12 mouse cellular contexts compared by ENCODE assay signal in the genomic region with DNA sequence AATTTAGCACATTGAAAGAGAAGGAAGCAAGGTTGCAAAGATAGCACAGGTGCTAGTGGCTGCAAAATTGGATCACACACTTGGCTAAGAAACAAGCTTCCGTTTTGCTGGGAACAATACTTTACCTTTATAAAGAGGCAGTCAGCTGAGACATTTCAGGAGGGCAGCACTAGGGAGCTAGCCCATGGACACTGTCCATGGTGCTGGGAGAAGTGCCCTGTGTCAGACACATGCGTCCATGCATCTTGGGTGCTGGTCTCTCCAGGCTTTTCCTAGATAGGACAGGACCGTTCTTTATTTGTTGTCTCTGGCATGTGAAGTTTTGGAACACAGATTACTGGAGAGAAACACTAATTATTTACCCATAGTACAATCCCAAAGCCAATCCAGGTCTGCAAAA.
A peak's percentile ranks its signal among the peaks of the same experiment; 100 is the strongest.
DNase-seq lines count a peak whose midpoint lies in the region; ATAC-seq and TF ChIP-seq lines count a peak whose summit lies in the region.
"Had no signal": no experiment of that assay in that cellular context is flagged by ENCODE, and none has a peak within 500 bp of the region (broad histone marks: within the 10 kb centered on the region; RNA-seq: fewer than 3 reads in every experiment).

No protein-coding gene starts in this region.

- no peak overlapping the region for H3K4me3 ChIP-seq in heart, embryonic 12.5 days
- H3K4me3 ChIP-seq in MEL (ENCODE audit: control insufficient read depth in 1 of 2, insufficient read depth in 1 of 2, low read depth in 2 of 2, low read length in 2 of 2): no peak overlapping the region
- H3K4me3 ChIP-seq: embryonic facial prominence, embryonic 12.5 days; midbrain, embryonic 10.5 days; neural tube, embryonic 12.5 days had no signal

- H3K4me2 ChIP-seq in heart, embryonic 12.5 days: no peak overlapping the region
- H3K4me2 ChIP-seq: embryonic facial prominence, embryonic 12.5 days; neural tube, embryonic 12.5 days had no signal

- TF ChIP-seq RAD21 in MEL (IDR thresholded peaks at IDR 0.05; ENCODE audit: low read depth, low read length): no peak

- no peak for ATAC-seq in heart, embryonic 12.5 days (ENCODE audit: insufficient number of reproducible peaks, low FRiP score)
- ATAC-seq: liver, postnatal 0 days had no signal

- H3K9ac ChIP-seq in heart, embryonic 12.5 days: no peak overlapping the region
- no peak overlapping the region for H3K9ac ChIP-seq in MEL (ENCODE audit: control insufficient read depth, low read depth, low read length, poor library complexity, severe bottlenecking)
- H3K9ac ChIP-seq: embryonic facial prominence, embryonic 12.5 days; liver, postnatal 0 days; neural tube, embryonic 12.5 days had no signal

- intact Hi-C loops in heart, postnatal 10 days (cut with DNase I): no loop called here
- intact Hi-C loops in left cerebral cortex, postnatal 25 days (cut with DNase I): no loop called here

- no peak for TF ChIP-seq EP300 in MEL (IDR thresholded peaks at IDR 0.05; ENCODE audit: low read depth in 1 of 2, low read length in 2 of 2)

- no peak overlapping the region for H3K27ac ChIP-seq in heart, embryonic 12.5 days (ENCODE audit: poor library complexity, severe bottlenecking)
- no peak overlapping the region for H3K27ac ChIP-seq in MEL (ENCODE audit: control insufficient read depth, low read depth, low read length)
- H3K27ac ChIP-seq: embryonic facial prominence, embryonic 12.5 days; midbrain, embryonic 10.5 days; neural tube, embryonic 12.5 days had no signal

- H3K9me3 ChIP-seq in heart, embryonic 12.5 days (replicated peaks): no peaks in the 10 kb centered on the region
- H3K9me3 ChIP-seq in MEL (replicated peaks; ENCODE audit: insufficient read depth, low read length): no peaks in the 10 kb centered on the region
- H3K9me3 ChIP-seq: embryonic facial prominence, embryonic 12.5 days; midbrain, embryonic 10.5 days; neural tube, embryonic 12.5 days had no signal

- DNase-seq in heart, postnatal 10 days: peak; percentile 17 to 30
- DNase-seq in ES-CJ7 (ENCODE audit: low read depth, low spot score) (peak; percentile 13), MEL (ENCODE audit: low read depth, low spot score) (peak; percentile 58)
- DNase-seq in forelimb bud, embryonic 11.5 days (ENCODE audit: low read depth, low spot score): peak; percentile 74
- no peak for DNase-seq in left cerebral cortex, postnatal 25 days (ENCODE audit: low spot score in 2 of 2)
- no peak for DNase-seq in gastrocnemius, postnatal 25 days
- DNase-seq: liver, postnatal 0 days; thymus, postnatal 25 days had no signal

- H3K79me2 ChIP-seq in MEL (ENCODE audit: control insufficient read depth, insufficient read depth, low read length, poor library complexity): no peaks in the 10 kb centered on the region

- no peaks in the 10 kb centered on the region for H3K27me3 ChIP-seq in heart, embryonic 12.5 days (replicated peaks)
- no peaks in the 10 kb centered on the region for H3K27me3 ChIP-seq in MEL (ENCODE audit: control insufficient read depth in 1 of 2, insufficient read depth in 2 of 2, low read length in 2 of 2)
- H3K27me3 ChIP-seq: embryonic facial prominence, embryonic 12.5 days; neural tube, embryonic 12.5 days had no signal

- H3K4me1 ChIP-seq in heart, embryonic 12.5 days (replicated peaks): no peaks in the 10 kb centered on the region
- H3K4me1 ChIP-seq in MEL (ENCODE audit: control insufficient read depth in 1 of 2, insufficient read depth in 2 of 2, low read length in 2 of 2): no peaks in the 10 kb centered on the region
- H3K4me1 ChIP-seq: embryonic facial prominence, embryonic 12.5 days; neural tube, embryonic 12.5 days had no signal

- H3K36me3 ChIP-seq in heart, embryonic 12.5 days: no peaks in the 10 kb centered on the region
- no peaks in the 10 kb centered on the region for H3K36me3 ChIP-seq in MEL (ENCODE audit: control insufficient read depth in 1 of 2, insufficient read depth in 2 of 2, low read length in 2 of 2)
- H3K36me3 ChIP-seq: embryonic facial prominence, embryonic 12.5 days; midbrain, embryonic 10.5 days; neural tube, embryonic 12.5 days had no signal

- no peak for TF ChIP-seq CTCF in MEL (IDR thresholded peaks at IDR 0.05 in 2 of 3, conservative IDR thresholded peaks at IDR 0.05 in 1 of 3; ENCODE audit: control insufficient read depth in 1 of 3, insufficient read depth in 1 of 3, low read depth in 2 of 3, low read length in 3 of 3, poor library complexity in 1 of 3, severe bottlenecking in 1 of 3)

- TF ChIP-seq POLR2A in MEL (IDR thresholded peaks at IDR 0.05; ENCODE audit: control insufficient read depth in 1 of 2, insufficient read depth in 1 of 2, low read depth in 1 of 2, low read length in 2 of 2, poor library complexity in 1 of 2): no peak

- WGBS in heart, embryonic 12.5 days: 40% methylated on average over 3 of the region's 3 CpGs

TF ChIP-seq in MEL, 35 proteins besides CTCF, POLR2A, EP300 and RAD21:
- TF ChIP-seq MAX (IDR thresholded peaks at IDR 0.05; ENCODE audit: low read length) (0 out of 2 replicates have a peak, but pooled peaks have one; percentile 31), MXI1 (IDR thresholded peaks at IDR 0.05; ENCODE audit: low read depth, low read length) (peak; percentile 82), SIN3A (IDR thresholded peaks at IDR 0.05; ENCODE audit: low read length) (peak; percentile 78), JUND (IDR thresholded peaks at IDR 0.05; ENCODE audit: low read depth, low read length) (no peak)
TF ChIP-seq in MEL: peak in this region for 3.

Comparison
In these comparisons a context has a peak if more than half of its experiments do, and no peak if none do; other contexts are left out.
1. DNase-seq: peak in heart, postnatal 10 days (2 of 2), ES-CJ7 (single experiment), MEL (single experiment) and forelimb bud, embryonic 11.5 days (single experiment); none in left cerebral cortex, postnatal 25 days (0 of 2) and gastrocnemius, postnatal 25 days (single experiment).